Mouse (Mus musculus): ENCODE data around the gene Adipor1. TPM values are rescaled to one million over a fixed set of nuclear protein-coding genes. Genes with fewer than 3 reads are reported as not detected.

Adipor1 gene
- polyA plus RNA-seq, 1 experiment from 2014 or later: 87.0 TPM

DNA sequence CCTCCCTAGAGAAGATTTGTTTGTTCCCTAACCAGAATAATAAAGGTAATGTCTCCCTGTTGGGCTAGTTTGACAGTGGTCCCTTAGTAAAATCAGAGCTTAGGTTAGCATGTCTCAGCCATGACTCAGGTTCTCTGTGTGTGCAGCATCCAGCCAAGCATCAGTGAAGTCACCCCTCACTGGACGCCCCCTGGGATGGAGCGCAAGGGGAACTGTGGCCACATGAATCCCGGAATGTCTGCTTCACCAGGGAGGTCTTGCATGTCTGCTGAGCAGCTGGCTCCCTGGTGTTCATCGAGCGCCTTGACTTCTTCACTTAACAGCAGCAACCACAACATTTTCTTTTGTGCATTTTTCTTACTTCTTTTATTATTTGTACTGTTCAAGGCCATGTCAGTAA, 21.4 kb upstream of the Adipor1 start:
- Histone ChIP-seq H3K9me3 (ENCODE audit: control insufficient read depth, low read length) (no peaks in the 10 kb centered on the region), H3K36me3 (ENCODE audit: control insufficient read depth, insufficient read depth, low read length) (no peaks in the 10 kb centered on the region), H3K27ac (ENCODE audit: low read depth, low read length) (no peak overlapping the region), H3K4me3 (ENCODE audit: low read length) (no peak overlapping the region), H3K27me3 (replicated peaks; ENCODE audit: control insufficient read depth, insufficient read depth, low read length) (no peaks in the 10 kb centered on the region), H3K4me1 (ENCODE audit: control insufficient read depth, insufficient read depth, low read depth, low read length) (no peaks in the 10 kb centered on the region), H3K9ac (ENCODE audit: low read depth, low read length) (no peak overlapping the region), H3K4me2 (ENCODE audit: low read length) (no peak overlapping the region)
- 60% methylated on average over 5 of the region's 5 CpGs for WGBS
- ATAC-seq: no peak

DNA sequence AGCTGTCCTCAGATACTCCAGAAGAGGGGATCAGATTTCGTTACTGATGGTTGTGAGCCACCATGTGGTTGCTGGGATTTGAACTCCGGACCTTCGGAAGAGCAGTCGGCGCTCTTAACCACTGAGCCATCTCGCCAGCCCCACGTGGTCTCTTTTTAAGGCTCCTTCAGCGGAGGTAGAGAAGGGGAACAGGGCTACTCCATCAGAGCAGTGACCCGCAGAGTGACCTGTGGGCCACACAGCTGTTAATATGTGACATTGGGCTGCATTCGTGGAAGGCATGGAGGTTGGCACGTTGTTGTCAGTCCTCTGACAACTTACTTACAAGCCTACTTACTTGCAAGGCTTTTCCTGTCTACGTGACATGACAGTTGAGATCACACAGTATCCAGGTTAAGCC, 17.0 kb upstream of the Adipor1 start:
- H3K9me3 ChIP-seq (ENCODE audit: control insufficient read depth, low read length): no peaks in the 10 kb centered on the region
- no peak for ATAC-seq
- WGBS: 93% methylated on average over 12 of the region's 12 CpGs
- H3K4me1 ChIP-seq (ENCODE audit: control insufficient read depth, insufficient read depth, low read depth, low read length): no peaks in the 10 kb centered on the region
- H3K27ac ChIP-seq (ENCODE audit: low read depth, low read length): no peak overlapping the region
- H3K9ac ChIP-seq (ENCODE audit: low read depth, low read length): no peak overlapping the region
- H3K36me3 ChIP-seq (ENCODE audit: control insufficient read depth, insufficient read depth, low read length): no peaks in the 10 kb centered on the region
- H3K4me3 ChIP-seq (ENCODE audit: low read length): no peak overlapping the region
- H3K4me2 ChIP-seq (ENCODE audit: low read length): no peak overlapping the region
- no peaks in the 10 kb centered on the region for H3K27me3 ChIP-seq (replicated peaks; ENCODE audit: control insufficient read depth, insufficient read depth, low read length)

DNA sequence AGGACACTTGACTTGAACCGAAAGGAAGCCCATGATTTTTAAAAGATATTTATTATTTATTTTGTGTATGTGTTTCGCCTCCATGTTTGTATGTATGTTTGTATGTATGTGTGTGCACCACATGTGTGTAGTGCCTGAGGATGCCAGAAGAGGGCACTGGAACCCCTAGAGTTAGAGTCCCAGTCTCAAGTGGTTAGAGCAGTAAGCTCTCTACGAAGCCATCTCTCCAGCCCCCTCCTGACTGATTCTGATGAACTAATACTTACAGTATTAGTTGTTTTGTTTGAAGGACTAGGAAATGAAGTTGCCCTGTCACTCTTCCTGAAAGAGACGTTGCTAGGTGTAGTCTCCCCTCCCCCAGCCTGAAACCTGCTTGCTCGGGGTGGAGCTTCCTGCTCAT, 15.4 kb upstream of the Adipor1 start:
- no peak overlapping the region for H3K9ac ChIP-seq (ENCODE audit: low read depth, low read length)
- H3K27ac ChIP-seq (ENCODE audit: low read depth, low read length): no peak overlapping the region
- no peaks in the 10 kb centered on the region for H3K4me1 ChIP-seq (ENCODE audit: control insufficient read depth, insufficient read depth, low read depth, low read length)
- no peak overlapping the region for H3K4me2 ChIP-seq (ENCODE audit: low read length)
- no peak overlapping the region for H3K4me3 ChIP-seq (ENCODE audit: low read length)
- ATAC-seq: no peak
- no peaks in the 10 kb centered on the region for H3K36me3 ChIP-seq (ENCODE audit: control insufficient read depth, insufficient read depth, low read length)
- WGBS: 62% methylated on average over 5 of the region's 5 CpGs
- H3K27me3 ChIP-seq (replicated peaks; ENCODE audit: control insufficient read depth, insufficient read depth, low read length): no peaks in the 10 kb centered on the region
- H3K9me3 ChIP-seq (ENCODE audit: control insufficient read depth, low read length): no peaks in the 10 kb centered on the region

DNA sequence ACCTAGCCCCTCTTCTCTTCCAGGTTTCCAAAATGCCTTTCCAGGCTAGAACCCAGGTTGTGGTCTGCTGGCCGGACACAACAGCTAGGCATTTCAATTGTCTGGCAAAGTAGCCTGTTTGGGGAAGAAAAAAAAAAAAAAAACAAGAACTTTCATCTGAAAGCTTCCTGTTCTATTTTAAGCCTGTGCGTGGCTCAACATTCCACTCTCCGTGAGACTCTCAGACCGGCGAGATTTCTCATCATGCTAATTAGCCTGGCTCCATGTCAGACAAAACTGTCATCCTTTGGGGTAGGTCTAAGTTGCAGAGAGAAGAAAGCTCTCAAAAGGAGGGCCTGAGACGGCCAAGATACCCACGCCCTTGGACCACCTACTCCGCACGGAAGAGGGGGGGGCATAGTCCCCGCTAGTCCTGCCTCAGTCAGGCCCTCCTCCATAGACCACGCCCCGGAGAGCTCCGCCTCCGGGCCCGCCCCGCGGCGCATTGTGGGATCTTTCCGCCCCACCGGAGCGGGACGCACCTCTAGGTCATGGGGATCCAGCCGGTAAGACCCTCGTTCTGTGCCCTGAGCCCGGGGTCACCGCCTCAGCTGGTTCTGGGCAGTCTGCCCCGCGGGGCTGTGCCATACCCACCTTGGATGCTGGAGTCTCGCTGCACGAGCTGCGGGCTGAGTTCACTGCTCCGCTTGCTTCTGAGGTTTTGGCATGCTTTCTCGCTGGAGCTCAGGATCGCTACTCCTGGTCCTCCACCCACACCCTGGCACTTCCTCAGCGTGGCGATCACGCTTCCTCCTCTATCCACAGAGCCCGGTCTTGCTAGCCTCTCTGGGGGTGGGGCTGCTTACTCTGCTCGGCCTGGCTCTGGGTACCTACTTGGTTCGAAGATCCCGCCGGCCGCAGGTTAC, 9.4 kb upstream of the Adipor1 start, which contains the start of gene Cyb5r1:
Gene Cyb5r1 (plus strand): TSS at position 51 of the 905 bp plus-strand sequence.
- Histone ChIP-seq H3K36me3 (ENCODE audit: control insufficient read depth, insufficient read depth, low read length) (no peaks in the 10 kb centered on the region; the same call in 1 of the 2 replicates), H3K4me2 (ENCODE audit: low read length) (peak within 1 kb of the TSS; percentile 78), H3K9ac (ENCODE audit: low read depth, low read length) (peak within 1 kb of the TSS; percentile 80), H3K27me3 (replicated peaks; ENCODE audit: control insufficient read depth, insufficient read depth, low read length) (no peaks in the 10 kb centered on the region), H3K4me3 (ENCODE audit: low read length) (peak within 1 kb of the TSS; percentile 61), H3K4me1 (ENCODE audit: control insufficient read depth, insufficient read depth, low read depth, low read length) (peaks cover 5% of the 10 kb centered on the region; the same call in 1 of the 2 replicates), H3K27ac (ENCODE audit: low read depth, low read length) (peak within 1 kb of the TSS; percentile 19; the same call in 1 of the 2 replicates), H3K9me3 (ENCODE audit: control insufficient read depth, low read length) (no peaks in the 10 kb centered on the region)
- ATAC-seq: peak; percentile 96
- WGBS: under 1% methylated on average over 38 of the region's 43 CpGs

DNA sequence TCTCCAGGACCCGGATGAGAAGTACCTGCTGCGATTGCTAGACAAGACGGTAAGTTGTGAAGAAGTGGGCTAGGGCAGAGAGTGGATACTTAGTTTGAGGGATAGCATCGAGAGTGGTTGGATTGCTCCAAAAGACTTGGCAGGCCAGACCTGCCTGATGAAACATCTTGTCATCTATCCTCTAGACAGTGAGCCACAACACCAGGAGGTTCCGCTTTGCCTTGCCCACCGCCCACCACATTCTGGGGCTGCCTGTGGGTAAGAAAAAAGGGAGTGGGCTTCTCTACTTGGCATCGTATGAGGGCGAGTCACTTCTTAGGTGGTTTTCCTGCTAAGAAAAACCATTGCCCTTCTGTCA, 8.8 kb upstream of the Adipor1 start:
- Histone ChIP-seq H3K27me3 (replicated peaks; ENCODE audit: control insufficient read depth, insufficient read depth, low read length) (no peaks in the 10 kb centered on the region), H3K4me2 (ENCODE audit: low read length) (peak overlapping the region; percentile 78), H3K9me3 (ENCODE audit: control insufficient read depth, low read length) (no peaks in the 10 kb centered on the region), H3K4me1 (ENCODE audit: control insufficient read depth, insufficient read depth, low read depth, low read length) (peaks cover 5% of the 10 kb centered on the region; the same call in 1 of the 2 replicates), H3K9ac (ENCODE audit: low read depth, low read length) (peak overlapping the region; percentile 80), H3K4me3 (ENCODE audit: low read length) (peak overlapping the region; percentile 61), H3K36me3 (ENCODE audit: control insufficient read depth, insufficient read depth, low read length) (no peaks in the 10 kb centered on the region; the same call in 1 of the 2 replicates), H3K27ac (ENCODE audit: low read depth, low read length) (no peak overlapping the region)
- ATAC-seq: peak; percentile 61; the same call in 1 of the 2 replicates
- WGBS: 28% methylated on average over 8 of the region's 8 CpGs

DNA sequence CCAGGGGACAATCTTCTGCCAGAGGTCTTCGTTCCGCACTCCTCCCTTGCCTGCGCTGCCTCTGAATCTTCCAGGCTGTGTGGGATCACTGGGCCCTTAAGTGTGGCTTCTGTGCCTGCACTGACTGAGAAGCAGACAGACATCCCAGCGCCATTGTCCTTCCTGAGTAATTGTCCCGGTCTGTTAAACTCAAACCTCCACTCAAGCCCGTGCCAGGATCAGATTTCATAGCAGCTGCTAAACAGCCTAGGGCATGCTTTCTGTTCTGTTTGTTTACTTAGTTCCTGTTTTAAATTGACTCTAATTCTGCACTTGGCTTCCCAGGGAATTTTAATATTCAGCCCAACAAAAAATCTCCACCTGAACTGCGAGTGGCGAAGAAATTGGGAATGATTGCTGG, 7.1 kb upstream of the Adipor1 start:
- Histone ChIP-seq H3K9me3 (ENCODE audit: control insufficient read depth, low read length) (no peaks in the 10 kb centered on the region), H3K4me3 (ENCODE audit: low read length) (no peak overlapping the region), H3K4me1 (ENCODE audit: control insufficient read depth, insufficient read depth, low read depth, low read length) (peaks cover 5% of the 10 kb centered on the region; the same call in 1 of the 2 replicates), H3K27ac (ENCODE audit: low read depth, low read length) (no peak overlapping the region), H3K4me2 (ENCODE audit: low read length) (no peak overlapping the region), H3K9ac (ENCODE audit: low read depth, low read length) (no peak overlapping the region), H3K36me3 (ENCODE audit: control insufficient read depth, insufficient read depth, low read length) (no peaks in the 10 kb centered on the region; the same call in 1 of the 2 replicates), H3K27me3 (replicated peaks; ENCODE audit: control insufficient read depth, insufficient read depth, low read length) (no peaks in the 10 kb centered on the region)
- WGBS: 77% methylated on average over 8 of the region's 8 CpGs
- ATAC-seq: no peak

DNA sequence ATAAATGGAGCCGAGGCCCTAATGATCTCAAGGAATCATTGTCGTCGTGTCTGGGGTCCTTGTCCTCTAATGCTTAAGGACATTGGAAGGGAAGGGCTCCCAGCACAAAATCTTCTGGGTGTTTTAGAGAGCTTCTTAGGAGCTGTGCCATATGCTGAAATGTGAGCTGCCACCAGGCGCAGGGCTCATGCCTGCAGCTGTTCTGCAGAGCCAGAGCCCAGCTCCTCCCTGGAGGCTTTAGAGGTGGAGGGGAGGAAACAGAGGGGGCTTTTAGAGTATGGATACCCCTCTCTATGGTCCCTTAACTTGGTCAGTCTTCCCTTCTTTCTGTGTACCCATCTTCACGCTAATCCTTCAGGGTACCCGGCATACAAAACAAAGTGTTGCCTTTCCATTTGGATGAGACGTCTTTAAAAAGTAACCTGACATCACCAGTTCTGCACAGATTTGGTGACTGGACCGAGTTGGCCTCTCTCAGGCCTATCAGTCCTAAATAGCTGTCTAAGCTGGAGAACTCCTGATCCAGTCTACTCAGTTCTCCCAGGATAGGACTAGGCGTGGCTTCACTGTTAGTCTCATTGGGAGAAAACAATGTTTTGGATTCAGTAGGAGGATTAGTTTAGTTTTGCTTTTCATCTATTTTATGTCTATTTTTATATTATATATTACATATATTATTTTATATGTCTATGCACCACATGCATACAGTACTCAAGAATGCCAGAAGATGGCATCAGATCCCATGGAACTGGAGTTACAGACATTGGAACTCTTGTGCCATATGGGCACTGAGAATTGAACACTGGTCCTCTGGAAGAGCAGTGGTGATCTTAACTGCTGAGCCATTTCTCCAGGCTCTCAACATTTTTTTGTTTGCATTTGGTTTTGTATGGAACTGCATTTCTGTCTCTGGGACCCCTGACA, 3.2 kb upstream of the Adipor1 start:
- 89% methylated on average over 9 of the region's 9 CpGs for WGBS
- Histone ChIP-seq H3K27me3 (replicated peaks; ENCODE audit: control insufficient read depth, insufficient read depth, low read length) (no peaks in the 10 kb centered on the region), H3K9me3 (ENCODE audit: control insufficient read depth, low read length) (no peaks in the 10 kb centered on the region), H3K9ac (ENCODE audit: low read depth, low read length) (no peak overlapping the region), H3K4me3 (ENCODE audit: low read length) (no peak overlapping the region), H3K4me1 (ENCODE audit: control insufficient read depth, insufficient read depth, low read depth, low read length) (peaks cover 16% of the 10 kb centered on the region), H3K4me2 (ENCODE audit: low read length) (no peak overlapping the region), H3K36me3 (ENCODE audit: control insufficient read depth, insufficient read depth, low read length) (no peaks in the 10 kb centered on the region; the same call in 1 of the 2 replicates), H3K27ac (ENCODE audit: low read depth, low read length) (no peak overlapping the region)
- ATAC-seq: no peak

DNA sequence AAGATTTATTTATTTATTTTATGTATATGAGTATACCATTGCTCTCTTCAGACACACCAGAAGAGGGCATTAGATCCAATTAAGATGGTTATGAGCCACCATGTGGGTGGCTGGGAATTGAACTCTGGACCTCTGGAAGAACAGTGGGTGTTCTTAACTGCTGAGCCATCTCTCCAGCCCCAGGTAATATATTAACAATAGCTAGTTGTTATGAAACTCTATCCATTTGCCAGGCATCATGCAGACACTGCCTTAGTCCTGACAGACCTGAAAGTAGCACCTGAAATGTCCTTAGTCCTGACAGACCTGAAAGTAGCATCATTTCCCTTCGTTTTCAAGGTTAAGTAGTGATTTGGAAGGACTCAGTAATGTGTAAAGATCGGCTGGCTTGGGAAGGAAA, 1.1 kb upstream of the Adipor1 start:
- Histone ChIP-seq H3K4me1 (ENCODE audit: control insufficient read depth, insufficient read depth, low read depth, low read length) (peaks cover 23% of the 10 kb centered on the region), H3K27ac (ENCODE audit: low read depth, low read length) (no peak overlapping the region; the same call in 1 of the 2 replicates), H3K9ac (ENCODE audit: low read depth, low read length) (no peak overlapping the region), H3K4me2 (ENCODE audit: low read length) (no peak overlapping the region; the same call in 1 of the 2 replicates), H3K9me3 (ENCODE audit: control insufficient read depth, low read length) (no peaks in the 10 kb centered on the region), H3K27me3 (replicated peaks; ENCODE audit: control insufficient read depth, insufficient read depth, low read length) (no peaks in the 10 kb centered on the region), H3K36me3 (ENCODE audit: control insufficient read depth, insufficient read depth, low read length) (no peaks in the 10 kb centered on the region; the same call in 1 of the 2 replicates), H3K4me3 (ENCODE audit: low read length) (no peak overlapping the region)
- ATAC-seq: no peak
- 56% methylated on average over 2 of the region's 2 CpGs for WGBS

Data from hindbrain, embryonic 16.5 days (tissue).